Mouse (Mus musculus) kidney, embryonic 16.5 days (tissue): ENCODE measurements around the gene Wfikkn2. TPM values are rescaled to one million over a fixed set of nuclear protein-coding genes. Genes with fewer than 3 reads are reported as not detected.

Experiments
- ATAC-seq: fragments of 200-750 bp; cut with Nextera tagmentation; 2 replicates; pipeline ENCODE4 v1.8.0; 2017; ENCODE audit warnings: moderate TSS enrichment; ENCODE audit not compliant: low FRiP score, low TSS enrichment
- H3K27ac ChIP-seq: fragments of 300-500 bp; sonication (generic); 2 replicates; pipeline ENCODE4 v1.5.1; 2014; ENCODE audit warnings: low read length
- H3K27me3 ChIP-seq: fragments of 300-500 bp; sonication (generic); 2 replicates; pipeline ENCODE4 v1.6.1; 2014; ENCODE audit warnings: low read length, control low read depth, mixed read lengths; ENCODE audit not compliant: insufficient read depth
- H3K36me3 ChIP-seq: fragments of 300-500 bp; sonication (generic); 2 replicates; pipeline ENCODE4 v1.6.1; 2014; ENCODE audit warnings: low read length, control low read depth, mixed read lengths; ENCODE audit not compliant: insufficient read depth
- H3K4me1 ChIP-seq: fragments of 300-500 bp; sonication (generic); 2 replicates; pipeline ENCODE4 v1.6.1; 2014; ENCODE audit warnings: low read length, control low read depth, mixed read lengths; ENCODE audit not compliant: insufficient read depth
- H3K4me2 ChIP-seq: fragments of 300-500 bp; sonication (generic); replicated peaks from 2 replicates; pipeline ENCODE4 v1.6.1; 2014; ENCODE audit warnings: low read depth, low read length
- H3K4me3 ChIP-seq: fragments of 300-500 bp; sonication (generic); 2 replicates; pipeline ENCODE4 v1.5.1; 2014; ENCODE audit warnings: mild to moderate bottlenecking, low read length
- H3K9ac ChIP-seq: fragments of 300-500 bp; sonication (generic); replicated peaks from 2 replicates; pipeline ENCODE4 v1.6.1; 2014; ENCODE audit warnings: low read length
- H3K9me3 ChIP-seq: fragments of 300-500 bp; sonication (generic); 2 replicates; pipeline ENCODE4 v1.6.1; 2016; ENCODE audit warnings: low read length, control low read depth
- WGBS: fragments of 180-500 bp; shearing (Covaris S2); extraction: QIAGEN DNeasy Blood & Tissue Kit; methylation state at CpG from one replicate; pipeline ENCODE4 v1.1.7; 2014; 5-methylcytosine and 5-hydroxymethylcytosine counted together
- polyA plus RNA-seq: library from polyadenylated mRNA; unstranded; fragments of >200 nt; fragmentation: Nextera tagmentation; extraction: Ambion mirVana; gene quantifications from 2 replicates; pipeline ENCODE4 v1.2.1, GENCODE M21; 2015

Gene Wfikkn2
- polyA plus RNA-seq, 1 experiment from 2014 or later = 2.2 TPM

GRCm38 (mm10) chr11:94243422-94244180 lies 2.2 kb downstream of the Wfikkn2 start:
- peak overlapping the region; percentile 44 for H3K4me3 ChIP-seq
- H3K4me2 ChIP-seq = peak overlapping the region; percentile 73
- H3K4me1 ChIP-seq = peaks cover 31% of the 10 kb centered on the region
- no peaks in the 10 kb centered on the region for H3K36me3 ChIP-seq
- no peaks in the 10 kb centered on the region for H3K9me3 ChIP-seq
- peak overlapping the region; percentile 57 for H3K9ac ChIP-seq
- H3K27ac ChIP-seq = peak overlapping the region; percentile 61
- 24% methylated on average over 15 of the region's 15 CpGs for WGBS
- ATAC-seq = peak; percentile 29
- H3K27me3 ChIP-seq = no peaks in the 10 kb centered on the region

GRCm38 (mm10) chr11:94242760-94243421 lies 2.9 kb downstream of the Wfikkn2 start:
- 1% methylated on average over 29 of the region's 29 CpGs for WGBS
- Histone ChIP-seq H3K4me3 (peak overlapping the region; percentile 44), H3K9me3 (no peaks in the 10 kb centered on the region), H3K36me3 (no peaks in the 10 kb centered on the region), H3K4me1 (peaks cover 31% of the 10 kb centered on the region), H3K4me2 (peak overlapping the region; percentile 73), H3K9ac (peak overlapping the region; percentile 57), H3K27me3 (no peaks in the 10 kb centered on the region), H3K27ac (peak overlapping the region; percentile 61)
- peak; percentile 75 for ATAC-seq

DNA sequence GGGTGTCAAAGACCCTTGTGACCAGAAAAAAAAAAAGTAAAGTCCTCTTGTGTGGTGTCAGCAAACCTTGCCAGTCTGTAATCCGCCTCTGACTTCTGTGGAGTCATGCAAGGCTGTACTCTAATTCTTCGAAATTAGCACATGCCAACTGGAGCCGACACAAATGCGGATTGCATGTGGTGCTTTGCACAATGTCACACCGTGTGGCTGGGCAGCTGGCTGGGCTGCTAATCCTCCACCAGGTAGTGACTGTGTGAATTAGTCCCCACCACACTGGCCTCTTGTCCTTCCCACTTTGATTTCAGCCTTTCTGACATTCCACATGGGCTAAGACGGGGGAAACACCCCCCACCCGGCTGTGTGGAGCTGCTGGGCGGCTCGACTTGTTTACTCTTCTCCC lies 6.1 kb downstream of the Wfikkn2 start:
- no peak for ATAC-seq
- no peak overlapping the region for H3K4me2 ChIP-seq
- H3K4me3 ChIP-seq = no peak overlapping the region
- H3K9me3 ChIP-seq = no peaks in the 10 kb centered on the region
- H3K36me3 ChIP-seq = no peaks in the 10 kb centered on the region
- WGBS = 50% methylated on average over 9 of the region's 9 CpGs
- peaks cover 20% of the 10 kb centered on the region for H3K4me1 ChIP-seq
- peak overlapping the region; percentile 31; the same call in 1 of the 2 replicates for H3K9ac ChIP-seq
- no peaks in the 10 kb centered on the region for H3K27me3 ChIP-seq
- no peak overlapping the region for H3K27ac ChIP-seq

- ATAC-seq = no peak
- Histone ChIP-seq H3K27ac (no peak overlapping the region), H3K4me2 (no peak overlapping the region), H3K9ac (no peak overlapping the region), H3K9me3 (no peaks in the 10 kb centered on the region), H3K36me3 (no peaks in the 10 kb centered on the region), H3K4me1 (peaks cover 17% of the 10 kb centered on the region), H3K4me3 (no peak overlapping the region), H3K27me3 (no peaks in the 10 kb centered on the region)
- 90% methylated on average over 8 of the region's 8 CpGs for WGBS
These were observed 7.0 kb downstream of the Wfikkn2 start for GRCm38 (mm10) chr11:94238786-94239185.

- Histone ChIP-seq H3K9ac (peak overlapping the region; percentile 29; the same call in 1 of the 2 replicates), H3K36me3 (no peaks in the 10 kb centered on the region), H3K4me2 (peak overlapping the region; percentile 40; the same call in 1 of the 2 replicates), H3K9me3 (no peaks in the 10 kb centered on the region), H3K4me1 (0 out of 2 replicates have a peak, but pooled peaks cover 3% of the 10 kb centered on the region), H3K27me3 (no peaks in the 10 kb centered on the region), H3K4me3 (no peak overlapping the region), H3K27ac (peak overlapping the region; percentile 1; the same call in 1 of the 2 replicates)
- ATAC-seq = peak; percentile 84
- WGBS = 28% methylated on average over 3 of the region's 3 CpGs
These were observed 9.7 kb downstream of the Wfikkn2 start for GRCm38 (mm10) chr11:94236074-94236473.

DNA sequence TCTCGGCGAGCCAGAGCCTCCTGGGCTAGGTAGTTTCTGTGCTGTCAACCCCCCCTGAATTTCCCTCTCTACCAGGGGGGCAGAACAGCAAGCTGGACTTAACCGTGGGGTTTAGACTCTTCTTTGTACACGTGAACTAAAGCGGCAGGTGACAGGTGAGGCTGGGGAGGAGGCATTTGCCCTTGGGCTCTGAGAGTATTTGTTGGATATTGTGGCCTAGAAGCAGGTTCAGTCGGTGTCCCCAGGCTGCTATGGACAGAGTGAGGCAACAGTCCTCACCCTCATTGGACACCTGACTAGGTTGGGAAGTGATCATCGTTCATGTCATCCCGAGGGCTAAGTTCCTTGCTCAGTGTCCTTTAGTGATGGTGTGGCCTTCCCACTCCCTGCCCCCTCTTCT lies 10.9 kb downstream of the Wfikkn2 start:
- no peak for ATAC-seq
- Histone ChIP-seq H3K27me3 (no peaks in the 10 kb centered on the region), H3K27ac (no peak overlapping the region), H3K36me3 (no peaks in the 10 kb centered on the region), H3K4me2 (no peak overlapping the region), H3K4me3 (no peak overlapping the region), H3K9me3 (no peaks in the 10 kb centered on the region), H3K4me1 (0 out of 2 replicates have a peak, but pooled peaks cover 3% of the 10 kb centered on the region), H3K9ac (no peak overlapping the region)
- 90% methylated on average over 8 of the region's 8 CpGs for WGBS

DNA sequence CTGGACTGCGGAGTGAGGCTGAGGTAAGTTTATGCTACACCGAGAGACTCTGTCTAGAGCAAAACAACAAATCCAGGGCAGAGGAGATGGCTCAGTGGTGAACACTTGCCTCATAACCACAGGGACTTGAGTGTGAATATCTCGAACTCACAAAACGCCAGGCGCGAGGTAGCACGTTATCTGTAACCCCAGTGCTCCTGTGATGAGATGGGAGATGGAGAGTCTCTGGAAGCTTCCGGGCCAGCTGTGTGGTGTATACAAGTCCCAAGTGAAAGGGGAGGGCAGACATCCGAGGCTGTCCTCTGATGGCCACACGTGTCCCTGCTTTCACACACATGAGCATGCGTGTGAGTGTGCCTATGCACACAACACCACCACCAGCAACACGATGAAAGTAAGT lies 11.4 kb downstream of the Wfikkn2 start:
- no peak overlapping the region for H3K4me3 ChIP-seq
- H3K4me2 ChIP-seq = no peak overlapping the region

GRCm38 (mm10) chr11:94233405-94233804 lies 12.4 kb downstream of the Wfikkn2 start:
- H3K9me3 ChIP-seq = no peaks in the 10 kb centered on the region
- no peak overlapping the region for H3K4me3 ChIP-seq
- WGBS = 80% methylated on average over 6 of the region's 6 CpGs
- no peak overlapping the region for H3K27ac ChIP-seq
- H3K9ac ChIP-seq = no peak overlapping the region
- ATAC-seq = no peak
- H3K36me3 ChIP-seq = no peaks in the 10 kb centered on the region
- H3K4me2 ChIP-seq = no peak overlapping the region
- no peaks in the 10 kb centered on the region for H3K27me3 ChIP-seq
- H3K4me1 ChIP-seq = 0 out of 2 replicates have a peak, but pooled peaks cover 3% of the 10 kb centered on the region

More for the DNA sequence above, 11.4 kb downstream of the Wfikkn2 start:
- Histone ChIP-seq H3K27me3 (no peaks in the 10 kb centered on the region), H3K9ac (no peak overlapping the region), H3K9me3 (no peaks in the 10 kb centered on the region), H3K36me3 (no peaks in the 10 kb centered on the region), H3K27ac (no peak overlapping the region), H3K4me1 (0 out of 2 replicates have a peak, but pooled peaks cover 3% of the 10 kb centered on the region)
- no peak for ATAC-seq
- WGBS = 90% methylated on average over 12 of the region's 12 CpGs

GRCm38 (mm10) chr11:94231821-94232552 lies 13.8 kb downstream of the Wfikkn2 start:
- Histone ChIP-seq H3K4me1 (0 out of 2 replicates have a peak, but pooled peaks cover 3% of the 10 kb centered on the region), H3K9me3 (no peaks in the 10 kb centered on the region), H3K27me3 (no peaks in the 10 kb centered on the region), H3K36me3 (no peaks in the 10 kb centered on the region), H3K27ac (no peak overlapping the region), H3K9ac (no peak overlapping the region), H3K4me2 (no peak overlapping the region), H3K4me3 (no peak overlapping the region)
- 63% methylated on average over 19 of the region's 19 CpGs for WGBS
- peak; percentile 20; the same call in 1 of the 2 replicates for ATAC-seq
